In the genomic region with DNA sequence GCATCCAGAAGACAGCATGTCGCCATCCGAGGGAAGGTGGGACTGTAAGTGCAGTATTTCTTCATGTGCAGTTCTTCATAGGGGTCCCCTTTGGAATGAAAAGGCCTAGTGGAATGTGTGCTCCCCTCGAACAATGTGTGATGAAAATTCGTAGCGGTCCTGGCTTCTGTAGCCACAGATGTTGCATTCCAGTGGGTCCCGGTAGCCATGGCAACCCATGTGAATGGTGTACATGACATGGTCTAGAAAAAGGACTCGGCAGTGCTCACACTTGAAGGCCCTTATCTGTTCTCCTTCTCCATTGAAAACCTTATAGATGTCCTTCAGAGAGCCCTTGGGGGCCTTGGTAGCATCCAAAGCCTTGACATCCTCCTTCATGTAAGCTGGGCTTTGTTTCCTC, we compare ENCODE assay signal across 22 mouse cellular contexts.
DNase-seq lines count a peak whose midpoint lies in the region; ATAC-seq and TF ChIP-seq lines count a peak whose summit lies in the region.
"Had no signal": no experiment of that assay in that cellular context is flagged by ENCODE, and none has a peak within 500 bp of the region (broad histone marks: within the 10 kb centered on the region; RNA-seq: fewer than 3 reads in every experiment).

No protein-coding gene starts in this region.

- no peak overlapping the region for H3K27ac ChIP-seq in hindbrain, embryonic 13.5 days
- H3K27ac ChIP-seq in hindbrain, embryonic 16.5 days (ENCODE audit: low read depth, low read length) = no peak overlapping the region
- H3K27ac ChIP-seq: limb, embryonic 12.5 days; liver, embryonic 12.5 days; macrophage; neural tube, embryonic 13.5 days had no signal

- H3K9ac ChIP-seq in hindbrain, embryonic 13.5 days = no peak overlapping the region
- no peak overlapping the region for H3K9ac ChIP-seq in hindbrain, embryonic 16.5 days (ENCODE audit: low read depth, low read length)
- H3K9ac ChIP-seq: heart, embryonic 12.5 days; limb, embryonic 12.5 days; liver, embryonic 12.5 days; lung, embryonic 14.5 days; neural tube, embryonic 13.5 days had no signal

- no peaks in the 10 kb centered on the region for H3K27me3 ChIP-seq in hindbrain, embryonic 13.5 days
- H3K27me3 ChIP-seq in hindbrain, embryonic 16.5 days (replicated peaks; ENCODE audit: control insufficient read depth, insufficient read depth, low read length) = no peaks in the 10 kb centered on the region
- H3K27me3 ChIP-seq: heart, embryonic 12.5 days; limb, embryonic 12.5 days; liver, embryonic 12.5 days; neural tube, embryonic 13.5 days had no signal

- no peak overlapping the region for H3K4me2 ChIP-seq in hindbrain, embryonic 13.5 days
- H3K4me2 ChIP-seq in hindbrain, embryonic 16.5 days (ENCODE audit: low read length) = no peak overlapping the region
- H3K4me2 ChIP-seq: heart, embryonic 12.5 days; limb, embryonic 12.5 days; liver, embryonic 12.5 days; lung, embryonic 14.5 days; neural tube, embryonic 13.5 days had no signal

- peaks cover 11% of the 10 kb centered on the region; the same call in 1 of the 2 replicates for H3K4me1 ChIP-seq in hindbrain, embryonic 13.5 days (replicated peaks)
- H3K4me1 ChIP-seq in hindbrain, embryonic 16.5 days (ENCODE audit: control insufficient read depth, insufficient read depth, low read depth, low read length) = no peaks in the 10 kb centered on the region
- no peaks in the 10 kb centered on the region for H3K4me1 ChIP-seq in lung, adult 2 months (ENCODE audit: control insufficient read depth, insufficient read depth, low read length)
- H3K4me1 ChIP-seq: heart, embryonic 12.5 days had no signal

- no peaks in the 10 kb centered on the region for H3K36me3 ChIP-seq in hindbrain, embryonic 13.5 days
- no peaks in the 10 kb centered on the region for H3K36me3 ChIP-seq in hindbrain, embryonic 16.5 days (ENCODE audit: control insufficient read depth, insufficient read depth, low read length)
- H3K36me3 ChIP-seq: heart, embryonic 12.5 days; liver, embryonic 12.5 days; neural tube, embryonic 13.5 days had no signal

- WGBS in hindbrain, embryonic 13.5 days = 29% methylated on average over 7 of the region's 7 CpGs
- 30% methylated on average over 7 of the region's 7 CpGs for WGBS in hindbrain, embryonic 16.5 days
- WGBS in lung, adult 2 months = 81% methylated on average over 7 of the region's 7 CpGs

- no peak overlapping the region for H3K4me3 ChIP-seq in hindbrain, embryonic 13.5 days
- H3K4me3 ChIP-seq in hindbrain, embryonic 16.5 days (ENCODE audit: low read length) = no peak overlapping the region
- H3K4me3 ChIP-seq in lung, adult 2 months (replicated peaks; ENCODE audit: extremely low read depth, low read depth, low read length) = no peak overlapping the region
- H3K4me3 ChIP-seq: heart, embryonic 12.5 days; limb, embryonic 12.5 days; liver, embryonic 12.5 days; neural tube, embryonic 13.5 days had no signal

- peak; percentile 28 for DNase-seq in brain, embryonic 14.5 days (ENCODE audit: low read depth)
- DNase-seq in embryo, embryonic 9.5 days (ENCODE audit: extremely low spot score) = peak; percentile 23
- peak; percentile 60 for DNase-seq in induced T-regulatory cell, adult 2 months (ENCODE audit: low read depth)
- no peak for DNase-seq in layer of hippocampus, adult 18-20 months (ENCODE audit: low spot score in 2 of 2)
- DNase-seq in lung, adult 2 months = no peak
- DNase-seq in urinary bladder, postnatal 10 days (ENCODE audit: low spot score) = no peak
- DNase-seq: adrenal gland, adult 2 months; cerebellum, adult 9-11 months; gastrocnemius, postnatal 10 days; heart, adult 11 months; heart, postnatal 14 days; kidney, adult 2 months; kidney, postnatal 14 days; lung, embryonic 14.5 days; thymus, postnatal 4 days had no signal

- TF ChIP-seq CTCF in brain, embryonic 14.5 days (IDR thresholded peaks at IDR 0.05; ENCODE audit: borderline replicate concordance, extremely low read depth, insufficient read depth, insufficient read length) = no peak
- no peak for TF ChIP-seq CTCF in lung, adult 2 months (IDR thresholded peaks at IDR 0.05; ENCODE audit: insufficient read depth, low read length)

- ATAC-seq in hindbrain, embryonic 13.5 days (ENCODE audit: low FRiP score) = peak; percentile 49; the same call in 1 of the 2 replicates
- ATAC-seq in hindbrain, embryonic 16.5 days = no peak
- ATAC-seq: liver, embryonic 12.5 days had no signal

- TF ChIP-seq POLR2A in brain, embryonic 14.5 days (IDR thresholded peaks at IDR 0.05; ENCODE audit: borderline replicate concordance, extremely low read depth, insufficient read depth, insufficient read length, poor library complexity, severe bottlenecking) = no peak
- TF ChIP-seq POLR2A in lung, adult 2 months (IDR thresholded peaks at IDR 0.05; ENCODE audit: borderline replicate concordance, extremely low read depth, low read depth, low read length) = no peak

- H3K9me3 ChIP-seq in hindbrain, embryonic 13.5 days = no peaks in the 10 kb centered on the region
- no peaks in the 10 kb centered on the region for H3K9me3 ChIP-seq in hindbrain, embryonic 16.5 days (ENCODE audit: control insufficient read depth, low read length)
- H3K9me3 ChIP-seq: heart, embryonic 12.5 days; limb, embryonic 12.5 days; liver, embryonic 12.5 days; neural tube, embryonic 13.5 days had no signal

Comparison
In these comparisons a context has a peak if more than half of its experiments do, and no peak if none do; other contexts are left out.
1. DNase-seq: peak in brain, embryonic 14.5 days (single experiment), embryo, embryonic 9.5 days (single experiment) and induced T-regulatory cell, adult 2 months (single experiment); none in layer of hippocampus, adult 18-20 months (0 of 2), lung, adult 2 months (single experiment) and urinary bladder, postnatal 10 days (single experiment).